Mouse (Mus musculus) MEL (cell line): Measurements from ENCODE around the gene Mdh2. TPM values are rescaled to one million over a fixed set of nuclear protein-coding genes. Genes with fewer than 3 reads are reported as not detected.

Experiments used
- DNase-seq: peaks from one replicate; pipeline ENCODE4 v3.0.0; 2011; ENCODE audit warnings: low read depth, low spot score
- H3K27ac ChIP-seq: 2 replicates; pipeline ENCODE4 v1.5.1; 2012; ENCODE audit warnings: low read depth, mild to moderate bottlenecking, control low read depth, low read length, moderate library complexity; ENCODE audit not compliant: control insufficient read depth
- H3K27me3 ChIP-seq, 2 experiments: fragments of 150-350 bp in 1 of 2; sonication (generic) in 1 of 2; 2 replicates each; pipeline ENCODE4 v1.6.1; 2012; ENCODE audit warnings: low read length in 2 of 2, mild to moderate bottlenecking in 2 of 2, improper control_type of control experiment in 1 of 2, moderate library complexity in 1 of 2; ENCODE audit not compliant: insufficient read depth in 2 of 2, control insufficient read depth in 1 of 2
- H3K36me3 ChIP-seq, 2 experiments: 2 replicates each; pipeline ENCODE4 v1.6.1; 2012 to 2014; ENCODE audit warnings: low read length in 2 of 2, improper control_type of control experiment in 1 of 2, inconsistent platforms in 1 of 2, mild to moderate bottlenecking in 1 of 2; ENCODE audit not compliant: insufficient read depth in 2 of 2, control insufficient read depth in 1 of 2
- H3K4me1 ChIP-seq, 2 experiments: fragments of 150-350 bp in 1 of 2; sonication (generic) in 1 of 2; 2 replicates each; pipeline ENCODE4 v1.6.1; 2012; ENCODE audit warnings: low read length in 2 of 2, improper control_type of control experiment in 1 of 2, mild to moderate bottlenecking in 1 of 2; ENCODE audit not compliant: insufficient read depth in 2 of 2, control insufficient read depth in 1 of 2
- H3K4me3 ChIP-seq, 2 experiments: fragments of 150-350 bp in 1 of 2; sonication (generic) in 1 of 2; 2 replicates each; pipeline ENCODE4 v1.5.1; 2012; ENCODE audit warnings: low read depth in 2 of 2, low read length in 2 of 2, mild to moderate bottlenecking in 2 of 2, moderate library complexity in 2 of 2, control low read depth in 1 of 2, improper control_type of control experiment in 1 of 2; ENCODE audit not compliant: control insufficient read depth in 1 of 2, insufficient read depth in 1 of 2
- H3K79me2 ChIP-seq: 2 replicates; pipeline ENCODE4 v1.6.1; 2012; ENCODE audit warnings: mild to moderate bottlenecking, low read length, moderate library complexity; ENCODE audit not compliant: control insufficient read depth, poor library complexity, insufficient read depth
- H3K9ac ChIP-seq: 2 replicates; pipeline ENCODE4 v1.6.1; 2012; ENCODE audit warnings: low read depth, mild to moderate bottlenecking, control low read depth, low read length, moderate library complexity; ENCODE audit not compliant: control insufficient read depth, poor library complexity, severe bottlenecking
- H3K9me3 ChIP-seq: fragments of 150-350 bp; sonication (generic); replicated peaks from 2 replicates; pipeline ENCODE4 v1.6.1; 2012; ENCODE audit warnings: mild to moderate bottlenecking, low read length, improper control_type of control experiment, moderate library complexity; ENCODE audit not compliant: insufficient read depth
- CTCF ChIP-seq, 3 experiments: IDR thresholded peaks in 2 of 3; conservative IDR thresholded peaks in 1 of 3; 2 replicates each; pipeline ENCODE4 v1.5.1; 2011 to 2012; ENCODE audit warnings: low read length in 3 of 3, low read depth in 2 of 3, mild to moderate bottlenecking in 2 of 3, improper control_type of control experiment in 1 of 3, inconsistent platforms in 1 of 3, mixed read lengths in 1 of 3, moderate library complexity in 1 of 3; ENCODE audit not compliant: control insufficient read depth in 1 of 3, insufficient read depth in 1 of 3, poor library complexity in 1 of 3, severe bottlenecking in 1 of 3
- E2F4 ChIP-seq: IDR thresholded peaks from 2 replicates; pipeline ENCODE4 v1.6.1; 2011; ENCODE audit warnings: low read depth, low read length, improper control_type of control experiment, borderline replicate concordance
- EP300 ChIP-seq, 2 experiments: IDR thresholded peaks; 2 replicates each; pipeline ENCODE4 v1.6.1; 2011; ENCODE audit warnings: improper control_type of control experiment in 2 of 2, low read length in 2 of 2, low read depth in 1 of 2, mild to moderate bottlenecking in 1 of 2
- ETS1 ChIP-seq: IDR thresholded peaks from 2 replicates; pipeline ENCODE4 v1.6.1; 2012; ENCODE audit warnings: low read depth, mild to moderate bottlenecking, inconsistent platforms, low read length, improper control_type of control experiment, moderate library complexity
- JUND ChIP-seq: IDR thresholded peaks from 2 replicates; pipeline ENCODE4 v1.6.1; 2011; ENCODE audit warnings: low read depth, mild to moderate bottlenecking, improper control_type of control experiment, low read length
- MXI1 ChIP-seq: IDR thresholded peaks from 2 replicates; pipeline ENCODE4 v1.6.1; 2011; ENCODE audit warnings: mild to moderate bottlenecking, low read depth, low read length, improper control_type of control experiment
- NELFE ChIP-seq: IDR thresholded peaks from 2 replicates; pipeline ENCODE4 v1.6.1; 2011; ENCODE audit warnings: low read depth, low read length, improper control_type of control experiment
- POLR2AphosphoS2 ChIP-seq: IDR thresholded peaks from 2 replicates; pipeline ENCODE4 v1.6.1; 2011; ENCODE audit warnings: low read length, improper control_type of control experiment
- RAD21 ChIP-seq: IDR thresholded peaks from 2 replicates; pipeline ENCODE4 v1.6.1; 2011; ENCODE audit warnings: mild to moderate bottlenecking, low read depth, low read length, improper control_type of control experiment
- RCOR1 ChIP-seq: IDR thresholded peaks from 2 replicates; pipeline ENCODE4 v1.6.1; 2012; ENCODE audit warnings: low read depth, mild to moderate bottlenecking, inconsistent platforms, low read length, improper control_type of control experiment
- SIN3A ChIP-seq: IDR thresholded peaks from 2 replicates; pipeline ENCODE4 v1.6.1; 2012; ENCODE audit warnings: low read length, improper control_type of control experiment, inconsistent platforms
- SMC3 ChIP-seq: IDR thresholded peaks from 2 replicates; pipeline ENCODE4 v1.6.1; 2011; ENCODE audit warnings: low read depth, low read length, improper control_type of control experiment
- UBTF ChIP-seq: IDR thresholded peaks from 2 replicates; pipeline ENCODE4 v1.6.1; 2012; ENCODE audit warnings: low read depth, mild to moderate bottlenecking, inconsistent platforms, low read length, improper control_type of control experiment, moderate library complexity, borderline replicate concordance; ENCODE audit not compliant: insufficient read depth
- USF1 ChIP-seq: IDR thresholded peaks from 2 replicates; pipeline ENCODE4 v1.6.1; 2014; ENCODE audit warnings: low read depth, mild to moderate bottlenecking, inconsistent platforms, low read length, improper control_type of control experiment, moderate library complexity
- USF2 ChIP-seq, 2 experiments: IDR thresholded peaks; 2 replicates each; pipeline ENCODE4 v1.6.1; 2011 to 2012; ENCODE audit warnings: improper control_type of control experiment in 2 of 2, low read length in 2 of 2, borderline replicate concordance in 1 of 2, inconsistent platforms in 1 of 2, low read depth in 1 of 2, mild to moderate bottlenecking in 1 of 2; ENCODE audit not compliant: insufficient read depth in 1 of 2
- ZMIZ1 ChIP-seq: IDR thresholded peaks from 2 replicates; pipeline ENCODE4 v1.6.1; 2012; ENCODE audit warnings: low read depth, mild to moderate bottlenecking, inconsistent platforms, low read length, improper control_type of control experiment, moderate library complexity
- ZNF384 ChIP-seq: IDR thresholded peaks from 2 replicates; pipeline ENCODE4 v1.6.1; 2012; ENCODE audit warnings: low read depth, mild to moderate bottlenecking, inconsistent platforms, low read length, improper control_type of control experiment
- polyA plus RNA-seq, 2 experiments: library from polyadenylated mRNA; stranded (reverse) in 1 of 2; unstranded in 1 of 2; fragments of >175 nt in 1 of 2; fragments of >200 nt in 1 of 2; gene quantifications; 2 replicates each; pipeline versions ENCODE4 v1.2.1 to v1.2.4; 2012; ENCODE audit warnings: low replicate concordance in 2 of 2, low read depth in 1 of 2; ENCODE audit not compliant: insufficient read length in 2 of 2, insufficient read depth in 1 of 2, missing spikeins in 1 of 2
- total RNA-seq: library from RNA; depleted of rRNA; stranded (reverse); fragments of 300-350 nt; gene quantifications from 2 replicates; pipeline ENCODE4 v1.2.3, GENCODE M21; 2012

The Mdh2 gene
- total and polyA plus RNA-seq, 3 experiments, result 207 to 1,097 (median 465) TPM

DNA sequence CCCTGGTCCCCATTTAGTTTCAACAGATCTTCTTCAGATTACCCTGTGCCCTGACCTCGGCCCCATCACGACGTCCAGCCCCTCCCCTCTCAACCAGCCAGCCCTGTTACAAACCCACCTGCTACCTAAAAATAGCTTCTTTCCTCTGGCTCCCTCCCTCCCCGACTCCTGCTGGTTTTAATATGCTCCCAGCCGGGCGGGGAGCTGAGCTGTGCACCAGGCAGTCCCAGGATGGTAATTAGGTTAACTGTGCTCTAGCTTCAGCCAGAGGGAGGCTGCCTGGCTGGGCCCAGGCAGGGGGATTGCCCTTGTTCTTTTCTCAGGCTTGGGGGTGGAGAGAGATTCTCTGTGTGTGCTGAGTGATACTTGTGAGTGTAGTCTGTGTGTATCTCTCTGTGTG lies 22.6 kb downstream of the Mdh2 start:
- Histone ChIP-seq H3K36me3 (no peaks in the 10 kb centered on the region), H3K4me1 (no peaks in the 10 kb centered on the region), H3K79me2 (no peaks in the 10 kb centered on the region), H3K4me3 (no peak overlapping the region), H3K27me3 (peaks cover 0 to 4% of the 10 kb centered on the region in 2 experiments; a peak in 2 of 4 replicates), H3K9me3 (no peaks in the 10 kb centered on the region), H3K9ac (no peak overlapping the region), H3K27ac (no peak overlapping the region)
- no peak for DNase-seq
- TF ChIP-seq MXI1 (no peak), ZNF384 (no peak), NELFE (no peak), POLR2AphosphoS2 (no peak), RCOR1 (no peak), SIN3A (no peak), USF2 (IDR thresholded peaks at IDR 0.05; ENCODE audit: borderline replicate concordance in 1 of 2, insufficient read depth in 1 of 2, low read depth in 1 of 2, low read length in 2 of 2) (no peak)

GRCm38 (mm10) chr5:135802641-135803040 lies 24.4 kb downstream of the Mdh2 start:
- no peak overlapping the region for H3K9ac ChIP-seq
- no peak for TF ChIP-seq E2F4
- no peak for TF ChIP-seq SMC3
- TF ChIP-seq JUND, result no peak
- TF ChIP-seq EP300 (IDR thresholded peaks at IDR 0.05; ENCODE audit: low read depth in 1 of 2, low read length in 2 of 2), result no peak
- no peak for TF ChIP-seq ZMIZ1
- TF ChIP-seq ETS1, result no peak

GRCm38 (mm10) chr5:135803135-135803534 lies 24.9 kb downstream of the Mdh2 start:
- no peak overlapping the region for H3K27ac ChIP-seq
- H3K4me1 ChIP-seq, result no peaks in the 10 kb centered on the region
- TF ChIP-seq SMC3, result peak; percentile 33
- no peak for TF ChIP-seq USF1
- no peak for TF ChIP-seq UBTF
- no peak for TF ChIP-seq USF2 (IDR thresholded peaks at IDR 0.05; ENCODE audit: borderline replicate concordance in 1 of 2, insufficient read depth in 1 of 2, low read depth in 1 of 2, low read length in 2 of 2)
- peak; percentile 5 for TF ChIP-seq RAD21
- peak; percentile 44 to 49 (median 49) for TF ChIP-seq CTCF (IDR thresholded peaks at IDR 0.05 in 2 of 3, conservative IDR thresholded peaks at IDR 0.05 in 1 of 3; ENCODE audit: control insufficient read depth in 1 of 3, insufficient read depth in 1 of 3, low read depth in 2 of 3, low read length in 3 of 3, poor library complexity in 1 of 3, severe bottlenecking in 1 of 3)
- H3K9me3 ChIP-seq, result no peaks in the 10 kb centered on the region
- H3K79me2 ChIP-seq, result no peaks in the 10 kb centered on the region
- H3K4me3 ChIP-seq, result no peak overlapping the region
- no peaks in the 10 kb centered on the region for H3K36me3 ChIP-seq
- DNase-seq, result peak; percentile 53
- peaks cover 0 to 8% of the 10 kb centered on the region in 2 experiments; a peak in 2 of 4 replicates for H3K27me3 ChIP-seq
- H3K9ac ChIP-seq, result no peak overlapping the region

More at GRCm38 (mm10) chr5:135802641-135803040, 24.4 kb downstream of the Mdh2 start:
- Histone ChIP-seq H3K27me3 (peaks cover 0 to 4% of the 10 kb centered on the region in 2 experiments; a peak in 2 of 4 replicates), H3K36me3 (no peaks in the 10 kb centered on the region), H3K4me1 (no peaks in the 10 kb centered on the region), H3K27ac (no peak overlapping the region), H3K79me2 (no peaks in the 10 kb centered on the region), H3K9me3 (no peaks in the 10 kb centered on the region), H3K4me3 (no peak overlapping the region)
- no peak for DNase-seq
